Mouse (Mus musculus): ENCODE data around the gene Stk40.
A peak's percentile ranks its signal among the peaks of the same experiment; 100 is the strongest.
"Not testable (repeated sequence)": the region's sequence is repeated elsewhere in the genome, so short reads cannot be mapped to it uniquely, and the experiment has no call there.

Stk40 gene

DNA sequence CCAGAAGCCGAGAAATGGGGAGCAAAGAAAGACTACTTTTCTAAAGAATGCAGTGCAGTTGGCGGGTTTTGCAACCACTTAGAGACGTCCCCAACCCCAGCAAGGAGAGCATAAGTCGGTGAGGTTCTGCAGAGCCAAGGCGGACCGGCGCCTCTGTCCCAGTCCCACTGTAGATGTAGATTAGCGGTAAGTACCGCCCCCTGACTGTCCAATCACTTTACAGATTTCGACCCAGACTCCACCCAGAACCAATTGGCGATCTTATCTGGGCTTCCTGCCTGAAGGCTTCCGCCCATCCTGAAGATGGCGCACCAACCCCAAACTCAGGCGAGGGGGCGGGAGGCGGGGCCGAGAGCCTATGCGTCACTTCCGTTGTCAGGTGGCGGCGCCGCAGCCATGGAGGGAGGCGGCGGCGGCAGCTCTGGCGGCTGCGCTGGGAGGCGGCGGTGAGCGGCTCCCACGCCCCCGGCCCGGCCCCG, at the start of gene Stk40:
Stk40 (plus strand) TSS at position 368 of the 479 bp plus-strand sequence.
- peak; percentile 96 to 98 for DNase-seq

DNA sequence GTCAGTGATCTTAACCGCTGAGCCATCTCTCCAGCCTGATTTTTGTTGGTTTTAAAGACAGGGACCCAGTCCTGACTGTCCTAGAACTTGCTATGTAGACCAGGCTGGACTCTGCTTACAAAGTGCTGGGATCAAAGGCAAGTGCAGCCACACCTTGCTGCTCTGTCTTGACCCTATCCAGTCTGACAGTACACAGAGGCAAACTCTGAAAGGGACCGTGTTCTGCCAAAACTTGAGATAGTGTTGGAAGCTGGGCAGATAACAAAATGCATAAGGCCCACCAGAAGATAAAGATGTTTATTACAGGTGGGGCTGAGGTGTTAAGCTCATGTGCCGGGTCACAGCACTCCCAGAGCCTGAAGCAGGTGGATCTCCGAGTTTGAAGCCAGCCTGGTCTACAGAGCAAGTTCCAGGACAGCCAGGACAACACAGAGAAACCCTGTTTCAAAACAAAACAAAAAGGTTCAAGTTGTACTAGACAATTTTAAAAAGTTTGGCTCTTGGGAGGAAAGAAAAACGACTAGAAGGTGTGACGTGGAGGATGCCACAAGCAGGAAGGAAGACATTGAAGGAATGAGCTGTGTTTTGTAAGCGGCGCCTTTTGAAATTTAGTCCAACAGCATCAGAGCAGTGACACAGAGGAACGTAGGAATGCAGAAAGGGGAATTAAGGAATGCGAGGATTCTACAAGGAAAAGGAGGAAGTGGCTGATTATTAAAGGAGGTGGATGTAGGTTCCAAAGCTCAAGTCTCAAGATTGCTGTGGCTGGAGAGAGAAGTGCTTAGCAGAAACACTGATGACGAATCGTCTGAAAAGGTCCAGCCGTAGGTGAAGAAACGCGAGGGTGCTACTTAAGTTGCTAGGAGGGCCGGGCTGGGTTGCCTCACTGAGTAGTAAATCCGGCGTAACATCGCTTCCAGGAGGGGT, 46.3 kb upstream of the Stk40 start:
- DNase-seq: no peak

DNA sequence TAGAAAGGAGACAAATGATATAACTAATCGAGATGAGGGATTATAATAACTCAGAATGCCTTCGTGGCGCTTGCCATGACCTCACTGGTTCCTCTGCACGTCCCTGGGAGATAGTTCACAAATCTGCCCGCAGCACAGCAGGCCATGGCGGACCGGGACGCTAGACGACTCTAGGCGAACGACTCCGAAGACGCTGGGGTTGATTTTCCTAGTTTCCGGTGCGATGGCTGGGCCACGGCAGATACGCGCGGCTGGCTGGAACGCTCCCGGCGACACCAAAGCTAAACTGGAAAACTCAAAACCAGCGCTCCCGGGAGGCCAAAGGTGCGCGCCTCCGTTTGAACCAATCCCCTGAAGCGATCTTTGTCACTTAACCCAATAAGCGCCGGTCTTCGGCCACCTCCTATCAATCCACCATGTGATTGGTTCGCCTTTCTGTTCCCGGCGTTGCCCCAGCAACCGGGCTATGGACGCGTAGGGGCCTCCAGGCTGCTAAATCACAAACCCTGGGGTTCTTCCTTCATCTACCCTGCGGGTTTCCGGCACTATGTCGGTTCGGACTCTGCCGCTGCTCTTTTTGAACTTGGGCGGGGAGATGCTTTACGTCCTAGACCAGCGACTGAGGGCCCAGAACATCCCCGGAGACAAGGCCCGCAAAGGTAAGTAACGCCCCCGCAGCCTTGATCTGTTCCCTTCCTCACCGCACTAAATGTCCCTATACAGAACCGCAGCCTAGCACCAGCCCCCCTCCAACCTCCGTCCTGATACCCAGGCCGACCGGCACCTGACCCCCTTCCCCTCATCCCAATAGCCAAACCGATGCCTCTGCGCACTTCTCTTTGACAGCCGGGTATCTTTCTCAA, 45.4 kb upstream of the Stk40 start, which contains the start of gene Oscp1:
Oscp1 (plus strand) TSS at position 432 of the 863 bp plus-strand sequence.
- peak; percentile 90 to 92 for DNase-seq

DNA sequence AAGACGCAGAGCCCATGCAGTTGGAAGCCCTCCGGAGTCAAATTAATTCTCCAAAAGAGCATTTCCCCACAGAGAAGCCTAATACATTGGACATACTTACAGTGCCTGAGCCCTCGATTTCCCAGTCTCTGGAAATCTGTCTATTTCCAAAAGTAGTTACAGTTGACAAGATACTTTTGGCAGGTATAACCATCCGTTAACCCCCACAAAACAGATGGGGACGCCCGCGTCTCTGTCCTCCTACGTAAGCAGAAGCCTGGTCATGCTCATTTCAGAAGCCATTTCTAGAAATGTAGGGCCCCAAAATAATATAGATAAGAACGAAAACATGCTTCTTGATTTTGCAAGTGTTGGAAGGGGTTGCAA, 44.8 kb upstream of the Stk40 start:
- DNase-seq: no peak

DNA sequence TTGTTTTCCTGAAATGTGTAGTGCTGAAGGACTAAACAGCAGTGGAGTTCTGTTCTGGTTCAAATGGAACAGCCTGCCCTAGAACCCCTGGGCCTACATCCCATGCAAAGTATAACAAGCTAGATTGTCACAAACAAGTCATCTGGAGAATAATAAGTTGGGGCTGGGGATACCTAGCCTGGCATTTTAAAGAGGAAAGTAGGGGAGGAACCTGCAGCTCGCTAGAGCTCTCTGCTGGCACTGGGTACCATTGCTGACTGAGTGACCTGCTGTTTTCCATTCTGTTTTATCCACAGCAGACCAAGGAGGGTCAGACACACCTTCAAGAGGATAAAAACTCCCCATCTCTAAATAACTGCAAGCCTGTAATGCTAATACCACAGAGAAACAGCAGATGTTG, 40.9 kb upstream of the Stk40 start:
- peak; percentile 52 to 68 for DNase-seq

DNA sequence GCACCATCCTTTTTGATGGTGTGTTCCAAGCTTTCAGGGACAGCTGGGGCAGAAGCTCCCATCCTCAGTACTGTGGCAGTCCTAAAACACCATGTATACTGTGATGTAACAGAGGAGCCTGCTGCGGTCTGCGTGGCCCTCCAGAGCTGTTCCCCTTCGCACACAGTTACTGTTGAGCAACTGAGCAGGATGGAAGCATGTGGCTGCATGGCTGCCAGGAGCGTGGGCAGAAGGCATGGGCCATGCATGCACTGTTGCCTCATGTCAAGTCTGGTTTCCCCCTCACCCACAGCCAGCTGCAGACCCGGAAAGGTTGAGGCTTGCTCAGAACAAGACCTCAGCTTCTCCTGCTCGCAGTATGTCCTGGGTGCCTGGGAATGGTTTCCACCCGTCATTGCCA, 38.5 kb upstream of the Stk40 start:
- no peak for DNase-seq

DNA sequence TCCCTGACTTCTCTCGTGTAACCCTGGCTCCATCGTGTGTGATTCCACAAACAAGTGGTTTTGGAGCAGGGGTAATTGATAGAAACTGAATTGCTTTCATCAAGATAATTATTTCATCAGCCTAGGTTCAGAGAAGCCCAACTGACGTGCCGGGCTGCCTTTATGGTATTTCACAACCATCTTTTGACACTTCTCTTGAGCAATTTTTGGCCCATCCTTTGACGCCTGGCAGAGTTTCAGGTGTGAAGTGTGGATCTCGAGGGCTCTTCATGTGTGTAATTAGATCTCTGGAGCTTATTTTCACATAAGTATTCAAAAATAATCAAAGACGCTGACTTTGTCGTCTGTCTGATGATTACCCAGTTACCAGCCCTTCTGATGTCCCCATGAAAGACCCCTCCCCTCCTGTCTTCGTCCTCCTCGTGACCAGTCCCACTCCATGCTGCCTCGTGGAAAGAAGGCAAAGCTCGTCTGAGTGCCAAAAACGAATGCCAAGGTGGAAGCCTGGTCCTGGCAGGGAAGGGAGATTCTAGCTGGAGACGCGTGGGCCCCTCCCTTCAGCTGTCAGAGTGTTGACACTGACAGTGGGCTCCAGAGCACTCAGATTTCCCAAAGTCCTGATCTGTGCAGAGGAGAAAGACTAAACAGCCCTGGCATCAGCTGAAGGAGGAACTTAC, 36.2 kb upstream of the Stk40 start:
- DNase-seq: peak; percentile 69 to 75

DNA sequence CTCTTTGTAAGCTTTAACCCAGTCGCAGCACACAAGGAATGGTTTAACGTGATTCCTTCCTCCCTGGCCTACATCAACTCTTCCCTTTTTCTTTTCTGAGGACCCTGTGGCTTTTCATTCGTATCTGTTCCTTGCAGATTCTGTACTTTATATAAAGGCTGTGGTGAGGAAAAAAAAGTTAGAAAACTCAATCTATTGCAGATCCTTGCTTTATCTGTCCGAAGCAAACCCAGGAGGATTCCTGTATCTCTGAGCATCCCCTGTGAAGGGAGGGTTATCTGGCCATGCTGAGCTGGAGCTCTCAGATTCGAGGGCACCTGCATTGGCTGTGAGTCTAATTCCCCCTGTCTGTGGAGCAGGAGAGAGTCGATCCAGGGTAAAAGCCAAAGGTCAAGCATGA, 34.9 kb upstream of the Stk40 start:
- DNase-seq: no peak

DNA sequence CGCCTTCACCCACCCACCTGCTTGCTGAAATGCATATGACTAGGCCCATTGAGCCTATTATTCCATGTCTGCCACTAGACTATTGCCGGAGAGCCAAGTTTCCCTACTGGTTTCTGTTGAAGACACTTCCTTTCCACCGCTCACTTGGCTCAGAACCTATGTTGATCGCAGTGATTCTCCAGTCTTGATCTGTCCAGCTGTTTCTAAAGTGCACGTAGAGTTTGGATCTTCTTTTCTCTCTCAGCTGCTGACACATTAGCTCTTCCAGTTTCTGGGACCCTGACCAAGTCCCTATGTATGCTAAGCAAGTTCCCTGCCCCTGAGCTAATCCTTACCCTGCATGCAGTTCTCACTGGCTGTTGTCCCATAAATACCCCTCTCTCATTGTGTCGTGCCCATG, 25.9 kb upstream of the Stk40 start:
- DNase-seq: no peak

DNA sequence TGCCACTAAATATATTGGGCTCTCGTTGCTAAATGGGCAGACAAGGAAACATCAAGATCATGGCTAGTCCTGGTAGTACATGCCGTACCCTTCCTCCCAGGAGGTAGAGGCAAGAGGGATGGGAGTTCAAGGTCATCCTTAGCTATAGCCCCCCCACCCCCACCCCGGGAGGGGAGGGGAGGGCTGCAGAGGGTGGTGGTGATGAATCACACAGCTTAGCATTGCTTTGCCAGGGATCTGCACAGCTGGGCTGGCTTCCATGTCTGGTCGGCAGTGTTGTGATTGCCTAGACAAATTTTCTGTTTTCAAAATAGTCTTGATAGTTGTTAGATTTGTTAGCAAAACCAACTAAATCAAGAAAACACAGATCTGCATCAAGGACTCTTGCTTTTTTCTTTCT, 24.5 kb upstream of the Stk40 start:
- DNase-seq: no peak

DNA sequence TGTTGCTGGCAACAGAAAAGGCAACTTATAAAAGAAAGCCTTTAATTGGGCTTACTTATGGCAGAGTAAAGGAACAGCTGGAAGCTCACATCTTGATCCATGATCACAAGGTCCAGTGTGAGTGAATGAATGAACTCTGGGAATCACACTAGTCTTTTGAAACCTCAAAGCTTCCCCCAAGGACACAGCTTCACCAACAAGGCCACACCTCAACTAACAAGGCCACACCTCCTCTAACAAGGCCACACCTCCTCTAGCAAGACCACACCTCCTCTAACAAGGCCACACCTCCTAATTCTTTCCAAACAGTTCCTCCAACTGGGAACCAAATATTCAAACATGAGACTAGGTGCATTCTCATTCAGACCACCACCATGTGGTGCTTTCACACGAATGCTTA, 22.2 kb upstream of the Stk40 start:
- no peak for DNase-seq

DNA sequence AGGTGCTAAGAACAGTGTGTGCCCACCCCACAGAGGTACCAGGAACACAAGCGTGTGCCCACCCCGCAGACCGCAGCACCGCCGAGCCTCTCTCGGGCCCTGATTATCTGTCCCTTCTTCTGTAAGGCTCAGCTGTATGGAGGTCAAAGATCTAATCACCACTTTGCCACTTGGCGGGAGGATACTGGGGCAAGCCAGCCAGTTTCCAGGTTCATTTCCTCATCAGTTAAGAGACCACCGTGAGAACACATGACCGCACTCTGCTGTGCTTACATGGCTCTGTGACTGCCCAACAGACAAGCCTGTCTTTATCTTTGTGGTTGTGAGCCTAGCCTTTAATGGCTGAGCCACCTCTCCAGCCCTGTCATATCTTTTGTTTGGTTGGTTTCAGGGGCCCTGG, 20.7 kb upstream of the Stk40 start:
- no peak for DNase-seq

DNA sequence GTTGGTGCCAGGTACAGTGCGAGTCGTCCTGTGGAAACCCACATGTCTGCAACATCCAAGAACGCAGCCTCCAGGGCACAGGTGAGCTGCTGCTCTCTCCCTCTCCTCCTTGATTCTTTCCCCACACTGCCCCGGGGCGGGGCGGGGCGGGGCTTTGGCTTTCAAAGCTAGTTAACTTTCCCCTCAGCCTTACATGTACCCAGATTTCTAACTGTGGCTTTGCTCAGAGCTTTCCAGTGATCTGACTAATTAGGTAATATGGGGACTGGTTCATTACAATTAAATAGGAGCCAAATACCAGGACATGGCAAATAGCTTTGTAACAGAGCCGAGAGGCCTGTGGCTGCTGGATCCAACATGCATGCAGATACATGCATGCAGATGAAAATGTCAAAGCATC, 19.4 kb upstream of the Stk40 start:
- no peak for DNase-seq

DNA sequence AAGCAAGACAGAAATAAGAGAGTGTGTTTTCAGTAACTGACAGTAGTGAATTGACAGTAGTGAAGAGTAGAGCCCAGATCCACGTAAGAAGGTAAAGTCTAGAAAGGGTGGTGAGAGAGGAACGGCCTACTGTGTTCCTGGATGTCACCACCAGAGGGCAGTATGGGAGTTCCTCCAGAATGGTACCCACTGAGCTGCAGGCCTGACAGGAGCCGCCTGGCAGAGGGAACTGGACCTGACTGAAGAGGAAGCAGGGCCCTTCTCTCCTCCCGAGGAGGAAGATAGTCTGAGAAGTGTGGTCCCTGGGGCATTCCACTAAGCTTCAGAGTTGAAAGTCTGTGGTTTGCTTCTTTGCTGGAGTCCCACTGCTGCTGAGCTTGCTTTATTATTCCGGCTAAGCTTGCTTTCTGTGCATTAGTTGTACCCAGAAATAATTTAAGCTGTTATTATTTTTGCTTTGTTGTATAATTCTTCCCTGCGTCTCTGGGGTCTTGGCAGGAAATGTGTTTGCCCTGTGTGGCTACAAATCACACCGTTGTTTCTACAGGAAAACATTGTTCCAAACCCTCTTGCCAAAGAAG, 17.7 kb upstream of the Stk40 start:
- peak; percentile 84 to 91 for DNase-seq

DNA sequence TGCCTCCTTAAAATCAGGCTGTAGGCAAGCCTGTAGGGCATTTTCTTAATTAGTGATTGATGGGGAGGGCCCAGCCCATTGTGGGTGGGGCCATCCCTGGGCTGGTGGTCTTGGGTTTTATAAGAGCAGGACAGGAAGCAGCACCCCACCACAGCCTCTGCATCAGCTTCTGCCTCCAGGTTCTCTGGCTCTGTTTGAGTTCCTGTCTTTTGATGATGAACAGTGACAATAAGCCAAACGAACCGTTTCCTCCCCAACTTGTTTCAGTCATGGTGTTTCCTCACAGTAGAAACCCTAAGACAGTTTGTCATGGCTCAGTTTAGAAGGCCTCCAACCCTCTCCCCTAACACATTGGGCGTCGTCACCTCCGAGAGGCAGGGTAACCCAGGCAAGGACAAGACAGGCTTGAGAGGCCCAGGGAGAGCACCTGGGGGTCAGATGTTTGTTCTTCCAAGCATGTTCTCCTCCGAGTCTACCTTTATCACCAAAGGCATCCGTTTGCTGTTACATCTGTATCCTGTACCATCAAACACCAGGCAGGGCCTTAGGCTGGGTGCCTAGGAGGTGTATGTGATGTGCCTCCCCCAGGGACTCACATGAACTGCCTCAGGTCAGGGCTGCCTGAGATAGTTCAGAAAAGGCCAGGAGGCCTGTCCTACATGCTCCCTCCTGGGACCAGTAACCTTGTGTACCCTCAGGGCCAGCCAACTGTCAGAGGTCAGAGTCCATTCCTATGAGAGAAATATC, 13.5 kb upstream of the Stk40 start:
- DNase-seq: no peak

DNA sequence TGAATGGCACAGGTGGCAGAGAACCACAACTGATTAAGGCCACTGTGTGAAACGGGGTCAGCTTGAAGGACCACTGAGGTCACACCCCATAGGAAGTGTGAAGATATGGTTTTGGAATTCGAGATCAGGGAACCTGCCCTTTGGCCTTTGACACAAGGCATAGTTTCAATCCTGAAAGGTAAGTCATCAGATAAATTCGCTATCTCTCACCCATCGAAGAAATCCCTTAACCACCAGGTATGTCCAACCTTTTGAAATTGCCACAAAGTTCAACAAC, 13.0 kb upstream of the Stk40 start:
- no peak for DNase-seq

DNA sequence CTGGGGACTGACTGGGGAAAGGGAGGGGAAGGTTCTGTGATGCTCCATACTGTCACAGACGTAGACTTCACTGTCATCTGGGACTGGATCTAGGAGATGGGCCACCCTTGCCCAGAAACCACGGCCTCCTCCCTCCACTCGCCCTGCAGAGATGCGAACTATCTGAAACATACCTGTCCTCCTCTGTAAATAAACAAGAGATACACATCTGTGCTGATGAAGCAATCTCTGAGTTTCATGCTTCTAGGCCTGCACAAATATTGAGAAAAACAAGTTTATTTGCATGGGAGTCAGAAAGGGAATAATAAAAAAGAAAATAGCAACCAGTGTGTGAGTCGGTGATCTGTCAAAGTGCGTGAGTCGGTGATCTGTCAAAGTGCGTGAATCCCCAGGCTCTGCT, 11.9 kb upstream of the Stk40 start:
- DNase-seq: no peak

DNA sequence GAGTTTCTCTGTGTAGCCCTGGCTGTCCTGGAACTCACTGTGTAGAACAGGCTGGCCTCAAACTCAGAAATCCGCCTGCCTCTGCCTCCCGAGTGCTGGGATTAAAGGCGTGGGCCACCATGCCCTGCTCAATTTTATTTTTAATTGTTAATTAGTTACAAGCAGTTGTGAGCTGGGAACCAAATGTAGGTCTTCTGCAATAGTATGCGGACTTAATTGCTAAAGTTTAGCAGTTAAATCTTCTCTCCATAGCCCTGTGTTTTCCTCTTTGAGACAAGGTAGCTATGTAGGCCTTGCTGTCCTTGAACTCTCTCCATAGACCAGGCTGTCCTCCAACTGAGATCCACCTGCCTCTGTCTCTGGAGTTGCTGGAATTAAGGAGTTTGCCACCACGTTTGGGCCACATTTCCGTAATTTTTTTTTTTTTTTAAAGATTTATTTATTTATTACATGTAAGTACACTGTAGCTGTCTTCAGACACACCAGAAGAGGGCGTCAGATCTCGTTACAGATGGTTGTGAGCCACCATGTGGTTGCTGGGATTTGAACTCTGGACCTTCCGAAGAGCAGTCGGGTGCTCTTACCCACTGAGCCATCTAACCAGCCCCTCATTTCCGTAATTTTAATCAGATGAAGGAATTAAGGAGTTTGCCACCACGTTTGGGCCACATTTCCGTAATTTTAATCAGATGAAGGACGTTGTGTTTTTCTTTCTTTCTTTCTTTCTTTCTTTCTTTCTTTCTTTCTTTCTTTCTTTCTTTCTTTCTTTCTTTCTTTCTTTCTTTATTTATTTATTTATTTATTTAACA, 7.9 kb upstream of the Stk40 start:
- DNase-seq: not testable (repeated sequence)

DNA sequence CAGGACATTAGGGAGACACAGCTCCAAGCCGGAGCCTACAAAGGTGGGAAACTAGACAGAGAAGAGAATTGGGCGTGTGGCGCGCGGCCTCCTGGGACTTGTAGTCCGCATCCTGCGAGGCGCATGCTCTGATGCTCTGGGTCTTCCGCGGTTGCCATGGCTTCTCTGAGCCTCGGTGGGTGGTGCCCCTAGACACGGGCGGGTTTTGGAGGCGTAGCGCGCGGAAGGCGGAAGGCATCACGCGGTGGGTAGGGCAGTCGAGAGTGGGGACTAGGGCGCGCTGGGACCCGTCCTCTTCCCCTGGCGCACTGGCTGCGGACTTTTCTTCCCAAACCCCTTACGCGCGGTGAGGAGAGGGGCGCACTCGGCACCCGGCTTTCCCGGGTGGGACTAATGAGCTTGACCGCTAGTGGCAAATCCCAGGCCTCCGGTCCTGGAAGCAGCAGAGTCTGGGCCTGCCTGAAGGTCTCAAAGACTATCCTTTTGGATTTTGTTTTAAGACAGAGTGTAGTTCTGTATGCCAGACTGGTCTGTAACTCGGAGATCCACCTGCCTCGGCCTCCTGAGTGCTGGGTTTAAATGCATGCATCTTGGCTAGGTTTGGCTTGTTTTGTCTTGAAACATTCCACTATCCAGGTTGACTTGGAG, 7.2 kb upstream of the Stk40 start, which contains the start of gene Lsm10:
Lsm10 (plus strand) TSS at position 160 of the 648 bp plus-strand sequence.
- DNase-seq: peak; percentile 92 to 96

DNA sequence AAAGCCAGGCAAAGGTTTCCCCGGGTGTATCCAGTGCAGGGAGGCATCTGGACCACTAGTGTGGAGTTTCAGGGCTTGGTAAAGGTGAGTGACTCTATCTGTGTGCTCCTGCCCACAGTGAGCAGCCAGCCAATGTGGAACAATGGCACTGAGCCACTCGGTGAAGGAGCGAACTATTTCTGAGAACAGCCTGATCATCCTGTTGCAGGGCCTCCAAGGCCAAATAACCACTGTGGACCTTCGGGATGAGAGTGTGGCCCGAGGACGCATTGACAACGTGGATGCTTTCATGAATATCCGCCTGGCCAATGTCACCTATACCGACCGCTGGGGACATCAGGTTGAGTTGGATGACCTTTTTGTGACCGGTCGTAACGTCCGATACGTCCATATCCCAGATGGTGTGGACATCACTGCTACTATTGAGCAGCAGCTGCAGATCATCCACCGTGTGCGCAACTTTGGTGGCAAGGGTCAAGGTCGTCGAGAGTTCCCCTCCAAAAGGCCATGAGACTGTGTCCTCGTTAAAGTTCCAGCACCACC, 6.0 kb upstream of the Stk40 start:
- DNase-seq: no peak
